Mouse (Mus musculus) CD4-positive naive resting alpha-beta T cell, adult 57 days (primary cell): ENCODE measurements around the gene C330021F23Rik. TPM values are rescaled to one million over a fixed set of nuclear protein-coding genes. Genes with fewer than 3 reads are reported as not detected.

Experiments
- total RNA-seq: library from RNA; stranded (reverse); gene quantifications from one replicate; pipeline ENCODE4 v1.2.4, GENCODE M21; 2023

Gene C330021F23Rik
- not detected for total RNA-seq

DNA sequence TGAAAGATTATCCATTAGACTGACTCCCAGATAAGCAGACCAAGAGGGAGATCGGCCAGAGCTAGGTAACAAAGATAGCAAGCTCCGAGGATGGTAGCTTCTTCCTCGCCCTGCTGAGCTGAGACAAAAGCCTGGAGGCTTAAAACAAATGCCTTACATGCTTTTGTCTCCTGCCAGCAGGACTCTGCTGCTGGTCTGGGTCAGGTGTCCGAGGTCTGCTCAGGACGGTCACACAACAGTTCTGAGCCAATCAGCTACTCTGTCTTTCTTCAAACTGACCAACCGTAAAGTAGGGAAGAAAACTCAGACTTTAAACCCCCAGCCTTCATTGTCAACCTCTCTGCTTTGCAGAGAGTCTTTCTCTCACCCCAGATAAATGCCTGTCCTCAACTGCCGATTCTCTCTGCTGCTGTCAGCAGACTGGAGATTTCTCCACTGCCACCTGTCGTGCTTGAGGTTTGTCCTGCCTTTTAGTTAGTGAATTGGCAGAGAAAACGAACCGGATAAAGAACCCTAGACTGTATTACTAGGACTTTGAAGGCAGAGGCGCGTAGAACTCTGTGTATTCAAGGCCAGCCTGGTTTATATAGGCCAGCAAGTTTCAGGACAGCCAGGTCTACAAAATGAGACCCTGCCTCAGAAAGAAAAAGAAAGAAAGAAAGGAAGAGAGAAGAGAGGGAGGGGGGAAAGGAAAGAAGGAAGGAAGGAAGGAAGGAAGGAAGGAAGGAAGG lies at the start of gene C330021F23Rik:
Gene C330021F23Rik (plus strand): TSS at position 350 of the 731 bp plus-strand sequence.

DNA sequence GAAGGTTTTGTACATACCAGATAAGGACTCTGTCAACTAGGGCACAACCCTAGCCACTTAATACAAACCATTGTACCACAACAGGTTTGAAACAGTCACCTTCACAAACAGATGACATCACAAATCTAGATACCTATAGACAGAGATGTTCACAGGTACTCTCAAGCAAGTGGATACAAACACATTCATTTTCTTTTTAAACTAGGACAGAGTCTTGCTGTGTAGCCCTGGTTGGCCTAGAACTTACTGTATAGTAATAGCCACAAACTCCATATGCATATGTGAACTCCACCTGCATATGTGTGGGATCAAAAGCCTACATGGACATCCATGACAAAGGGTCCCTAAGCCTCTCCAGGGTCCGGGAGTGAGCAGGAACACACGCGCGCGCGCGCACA lies 19.2 kb downstream of the C330021F23Rik start, which contains the start of gene Camsap3:
Gene Camsap3 (plus strand): TSS at position 301 of the 398 bp plus-strand sequence.

DNA sequence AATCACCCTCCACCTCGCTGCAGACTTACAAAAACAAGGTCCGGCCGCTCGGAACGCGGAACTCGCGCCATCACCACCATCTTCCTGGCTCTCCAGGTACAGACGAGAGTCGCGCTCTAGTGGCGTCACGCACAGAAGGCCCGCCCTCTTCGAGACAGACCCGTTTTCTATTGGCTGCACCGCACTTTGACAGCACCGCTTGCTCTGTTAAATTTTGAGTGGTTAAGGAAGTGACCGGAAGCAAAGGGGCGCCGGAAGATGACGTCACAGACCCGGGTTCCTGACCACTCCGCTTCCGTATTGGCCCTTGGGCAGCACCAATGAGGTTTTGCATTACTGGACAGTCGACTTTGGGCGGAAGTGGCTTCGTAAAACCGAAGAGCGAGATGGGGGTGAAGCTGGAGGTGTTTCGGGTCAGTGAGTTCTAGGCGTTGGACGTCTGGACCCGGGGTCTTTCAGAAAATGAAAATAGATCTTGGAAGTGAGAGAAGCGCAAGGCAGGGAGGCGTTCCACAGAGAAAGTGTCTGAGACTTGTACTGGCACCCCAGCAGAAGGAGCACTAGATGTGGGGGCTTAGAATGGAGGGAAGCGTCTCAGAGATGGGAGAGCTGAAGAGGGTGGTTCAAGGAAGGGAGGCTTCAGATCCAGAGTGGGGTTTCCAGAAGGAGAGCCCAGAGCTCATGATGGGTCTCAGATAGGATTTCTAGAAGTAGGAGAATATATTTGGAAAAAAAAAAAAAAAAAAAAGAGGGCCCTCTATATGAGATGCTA lies 53.6 kb downstream of the C330021F23Rik start, which contains the start of the genes Xab2 and Pet100:
Gene Xab2 (minus strand): TSS at position 118 of the 772 bp plus-strand sequence.
Gene Pet100 (plus strand): TSS at position 350 of the 772 bp plus-strand sequence.

DNA sequence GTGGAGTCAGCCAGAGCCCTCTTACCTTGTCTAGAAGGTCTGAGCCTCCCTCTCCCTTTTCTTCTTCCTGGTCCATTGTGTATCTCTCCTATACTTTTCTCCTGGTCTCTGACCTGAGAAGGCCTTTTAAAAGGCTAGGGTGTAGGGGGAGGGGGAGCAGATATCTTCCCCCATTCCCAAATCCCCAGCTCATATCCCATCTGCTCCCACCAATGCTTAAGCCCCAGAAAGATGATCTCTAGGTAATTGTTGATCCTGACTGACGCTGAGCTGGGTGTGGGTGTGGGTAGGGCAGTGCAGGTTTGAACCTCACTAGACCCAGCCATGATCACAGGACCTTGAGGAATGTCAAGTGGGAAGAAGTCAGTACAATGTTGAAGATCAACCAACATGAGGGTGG lies 57.7 kb downstream of the C330021F23Rik start, which contains the start of gene Pcp2:
Gene Pcp2 (minus strand): TSS at position 101 of the 400 bp plus-strand sequence.

GRCm38 (mm10) chr8:3630647-3631477 lies 63.1 kb downstream of the C330021F23Rik start, which contains the start of gene Stxbp2:
Gene Stxbp2, plus strand, starts transcription at chr8:3630955.

Other genes starting within 250 kb of the C330021F23Rik start
- 290 TPM for gene A430078G23Rik, start 214.6 kb upstream of the C330021F23Rik start, total RNA-seq
- 296 TPM for gene Arhgef18, start 175.0 kb upstream of the C330021F23Rik start, total RNA-seq
- gene Pex11g, start 100.3 kb upstream of the C330021F23Rik start, total RNA-seq, result 0.65 TPM
- 5.4 TPM for gene Tex45, start 97.1 kb upstream of the C330021F23Rik start, total RNA-seq
- 6.4 TPM for gene Zfp358, start 74.9 kb upstream of the C330021F23Rik start, total RNA-seq
- gene Mcoln1, start 67.5 kb upstream of the C330021F23Rik start, total RNA-seq, result 81.8 TPM
- 52.8 TPM for gene Pnpla6, start 52.6 kb upstream of the C330021F23Rik start, total RNA-seq
- gene Camsap3, start 19.3 kb downstream of the C330021F23Rik start, total RNA-seq, result not detected
- gene Xab2, start 53.3 kb downstream of the C330021F23Rik start, total RNA-seq, result 91.9 TPM
- gene Pet100, start 53.6 kb downstream of the C330021F23Rik start, total RNA-seq, result 50.7 TPM
- not detected for gene Pcp2, start 57.6 kb downstream of the C330021F23Rik start, total RNA-seq
- 199 TPM for gene Stxbp2, start 63.0 kb downstream of the C330021F23Rik start, total RNA-seq
- not detected for gene Retn, start 87.8 kb downstream of the C330021F23Rik start, total RNA-seq
- gene Mcemp1, start 97.8 kb downstream of the C330021F23Rik start, total RNA-seq, result 0.53 TPM
- not detected for gene Fcor, start 104.4 kb downstream of the C330021F23Rik start, total RNA-seq
- 13.7 TPM for gene Trappc5, start 108.3 kb downstream of the C330021F23Rik start, total RNA-seq
- 15.8 TPM for gene Fcer2a, start 126.2 kb downstream of the C330021F23Rik start, total RNA-seq
- gene Clec4g, start 152.7 kb downstream of the C330021F23Rik start, total RNA-seq, result not detected
- 0.68 TPM for gene Cd209a, start 181.0 kb downstream of the C330021F23Rik start, total RNA-seq